23 mouse cellular contexts compared by ENCODE assay signal in the genomic region with DNA sequence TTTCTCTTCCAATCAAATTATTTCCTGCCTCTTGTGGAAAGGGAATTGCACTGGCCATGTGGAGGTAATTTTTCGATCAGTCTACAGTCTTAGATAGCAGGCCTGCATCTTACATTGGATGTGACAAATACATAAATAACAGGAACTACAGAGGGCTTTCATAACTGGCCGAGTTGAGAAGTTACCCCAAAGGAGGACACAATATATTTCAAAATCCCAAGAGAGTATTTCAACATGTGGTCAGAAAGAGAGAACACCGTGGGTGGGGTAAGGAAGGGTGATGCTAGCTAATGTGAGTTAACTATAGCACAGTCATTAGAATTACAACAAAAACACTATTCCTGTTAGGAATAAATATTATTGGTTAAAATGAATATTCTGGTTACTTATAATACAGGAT. TPM values are rescaled to one million over a fixed set of nuclear protein-coding genes. Genes with fewer than 3 reads are reported as not detected.
A peak's percentile ranks its signal among the peaks of the same experiment; 100 is the strongest.
DNase-seq lines count a peak whose midpoint lies in the region; ATAC-seq and TF ChIP-seq lines count a peak whose summit lies in the region.
"Had no signal": no experiment of that assay in that cellular context is flagged by ENCODE, and none has a peak within 500 bp of the region (broad histone marks: within the 10 kb centered on the region; RNA-seq: fewer than 3 reads in every experiment).

No protein-coding gene starts in this region.

- no peak overlapping the region for H3K27ac ChIP-seq in liver, adult 2 months (replicated peaks; ENCODE audit: insufficient read depth, low read depth, low read length)
- H3K27ac ChIP-seq in liver, embryonic 11.5 days (ENCODE audit: low read depth, low read length) = no peak overlapping the region
- H3K27ac ChIP-seq in forebrain, embryonic 10.5 days = no peak overlapping the region
- H3K27ac ChIP-seq: forebrain, embryonic 15.5 days; hindbrain, embryonic 14.5 days; limb, embryonic 10.5 days; liver, embryonic 13.5 days; midbrain, embryonic 12.5 days had no signal

- ATAC-seq in liver, embryonic 11.5 days (replicated peaks; ENCODE audit: low FRiP score) = no peak
- ATAC-seq in megakaryocyte progenitor cell, adult 5-6 weeks (replicated peaks; ENCODE audit: poor library complexity) = peak; percentile 93
- ATAC-seq: CD4-positive, CD25-positive, alpha-beta regulatory T cell, adult 4 months; forebrain, embryonic 15.5 days; inflammation-experienced regulatory T-cells, adult 6 months had no signal

- H3K36me3 ChIP-seq in liver, adult 2 months (ENCODE audit: control insufficient read depth, insufficient read depth, low read length) = no peaks in the 10 kb centered on the region
- H3K36me3 ChIP-seq in liver, embryonic 11.5 days (ENCODE audit: control insufficient read depth, insufficient read depth, low read length) = no peaks in the 10 kb centered on the region
- no peaks in the 10 kb centered on the region for H3K36me3 ChIP-seq in forebrain, embryonic 10.5 days (replicated peaks)
- H3K36me3 ChIP-seq: forebrain, embryonic 15.5 days; limb, embryonic 10.5 days; liver, embryonic 13.5 days; midbrain, embryonic 12.5 days had no signal

- peaks cover 2% of the 10 kb centered on the region; the same call in 1 of the 2 replicates for H3K79me2 ChIP-seq in liver, adult 2 months (ENCODE audit: control insufficient read depth, insufficient read depth, low read length)

- peaks cover 10% of the 10 kb centered on the region for H3K4me1 ChIP-seq in liver, adult 2 months (ENCODE audit: control insufficient read depth, insufficient read depth, low read length)
- no peaks in the 10 kb centered on the region for H3K4me1 ChIP-seq in liver, embryonic 11.5 days (replicated peaks; ENCODE audit: control insufficient read depth, insufficient read depth, low read length)
- no peaks in the 10 kb centered on the region for H3K4me1 ChIP-seq in forebrain, embryonic 10.5 days
- H3K4me1 ChIP-seq: forebrain, embryonic 15.5 days; limb, embryonic 10.5 days; midbrain, embryonic 12.5 days had no signal

- TF ChIP-seq CTCF in liver, adult 2 months (IDR thresholded peaks at IDR 0.05; ENCODE audit: low read depth, low read length) = no peak

- H3K4me3 ChIP-seq in liver, adult 2 months (ENCODE audit: insufficient read depth, low read depth, low read length) = no peak overlapping the region
- no peak overlapping the region for H3K4me3 ChIP-seq in liver, embryonic 11.5 days (ENCODE audit: low read depth, low read length)
- H3K4me3 ChIP-seq in forebrain, embryonic 10.5 days = no peak overlapping the region
- H3K4me3 ChIP-seq: forebrain, embryonic 15.5 days; limb, embryonic 10.5 days; liver, embryonic 13.5 days; midbrain, embryonic 12.5 days had no signal

- no peak overlapping the region for H3K4me2 ChIP-seq in liver, embryonic 11.5 days
- H3K4me2 ChIP-seq: forebrain, embryonic 15.5 days; hindbrain, embryonic 14.5 days; liver, embryonic 13.5 days; midbrain, embryonic 12.5 days had no signal

- no peaks in the 10 kb centered on the region for H3K27me3 ChIP-seq in liver, adult 2 months (ENCODE audit: control insufficient read depth, insufficient read depth, low read length)
- no peaks in the 10 kb centered on the region for H3K27me3 ChIP-seq in liver, embryonic 11.5 days (replicated peaks; ENCODE audit: control insufficient read depth, insufficient read depth, low read length)
- no peaks in the 10 kb centered on the region for H3K27me3 ChIP-seq in forebrain, embryonic 10.5 days (ENCODE audit: poor library complexity, severe bottlenecking)
- H3K27me3 ChIP-seq: forebrain, embryonic 15.5 days; liver, embryonic 13.5 days; midbrain, embryonic 12.5 days had no signal

- 47% methylated on average over 3 of the region's 3 CpGs for WGBS in liver, adult 2 months
- 61% methylated on average over 3 of the region's 3 CpGs for WGBS in liver, embryonic 11.5 days
- WGBS in forebrain, embryonic 10.5 days = 86% methylated on average over 3 of the region's 3 CpGs

- no peak overlapping the region for H3K9ac ChIP-seq in liver, adult 2 months (ENCODE audit: low read depth, low read length)
- no peak overlapping the region for H3K9ac ChIP-seq in liver, embryonic 11.5 days (ENCODE audit: low read depth, low read length)
- H3K9ac ChIP-seq: forebrain, embryonic 15.5 days; hindbrain, embryonic 14.5 days; liver, embryonic 13.5 days; midbrain, embryonic 12.5 days had no signal

- no peak for TF ChIP-seq POLR2A in liver, adult 2 months (IDR thresholded peaks at IDR 0.05; ENCODE audit: extremely low read depth, insufficient read depth, low read length)

- DNase-seq in liver, adult 2 months (ENCODE audit: extremely low read depth, low read depth, low spot score) = peak; percentile 42
- DNase-seq in liver, embryonic 11.5 days (ENCODE audit: low spot score) = no peak
- peak; percentile 85 for DNase-seq in 416B (ENCODE audit: low read depth)
- peak; percentile 51 for DNase-seq in gonadal fat pad, adult 2 months (ENCODE audit: low read depth)
- no peak for DNase-seq in forebrain, embryonic 10.5 days (ENCODE audit: extremely low spot score, low spot score)
- no peak for DNase-seq in layer of hippocampus, postnatal 14 days (ENCODE audit: low spot score in 2 of 2)
- DNase-seq in gastrocnemius, adult 8-10 months (ENCODE audit: low spot score in 2 of 2) = no peak
- DNase-seq: adrenal gland, postnatal 14 days; cerebellum, postnatal 14 days; gastrocnemius, postnatal 14 days; kidney, adult 18-20 months; layer of hippocampus, adult 9-11 months; liver, embryonic 13.5 days; lung, postnatal 10 days; right cerebral cortex, postnatal 14 days; spleen, adult 18-20 months had no signal

- no peaks in the 10 kb centered on the region for H3K9me3 ChIP-seq in liver, embryonic 11.5 days (ENCODE audit: control insufficient read depth, low read length)
- no peaks in the 10 kb centered on the region for H3K9me3 ChIP-seq in forebrain, embryonic 10.5 days
- H3K9me3 ChIP-seq: forebrain, embryonic 15.5 days; limb, embryonic 10.5 days; liver, embryonic 13.5 days; midbrain, embryonic 12.5 days had no signal

RNA-seq across cellular contexts. Expression of a gene that starts 29.0 kb away (rescaled TPM):
- total RNA-seq in liver, adult 2 months (2014; rRNA removed) = 23.1 and 23.7 TPM in 2 replicates
- polyA plus RNA-seq in liver, adult 2 months (2012; rRNA removed) = 1.5 and 1.8 TPM in 2 replicates
- polyA plus RNA-seq in liver, embryonic 11.5 days (2014; fragmentation: Nextera tagmentation; extraction: Ambion mirVana) = 3.5 and 5.0 TPM in 2 replicates
- 3.3 and 4.0 TPM in 2 replicates for polyA plus RNA-seq in gonadal fat pad, adult 2 months (2012; rRNA removed)
- 24.6 and 24.7 TPM in 2 replicates for total RNA-seq in megakaryocyte progenitor cell, adult 5-6 weeks (2015)
- 31.9 and 32.3 TPM in 2 replicates for total RNA-seq in megakaryocyte progenitor cell, adult 5-6 weeks (2017)
- 13.5 and 14.5 TPM in 2 replicates for polyA plus RNA-seq in forebrain, embryonic 10.5 days (2016; fragmentation: Nextera tagmentation; extraction: Ambion mirVana)
- 10 to 100 TPM; 58.7 to 59.5 TPM for total RNA-seq in layer of hippocampus, postnatal 14 days (2021)
- total RNA-seq in gastrocnemius, adult 8-10 months (2022) = 10 to 100 TPM; 21.3 to 30.5 (median 24.0) TPM

Comparison
In these comparisons a context has a peak if more than half of its experiments do, and no peak if none do; other contexts are left out.
1. DNase-seq: peak in liver, adult 2 months (single experiment), 416B (single experiment) and gonadal fat pad, adult 2 months (single experiment); none in liver, embryonic 11.5 days (single experiment), forebrain, embryonic 10.5 days (single experiment), layer of hippocampus, postnatal 14 days (0 of 2) and gastrocnemius, adult 8-10 months (0 of 2).